8 mouse cellular contexts compared by ENCODE assay signal in the genomic region with DNA sequence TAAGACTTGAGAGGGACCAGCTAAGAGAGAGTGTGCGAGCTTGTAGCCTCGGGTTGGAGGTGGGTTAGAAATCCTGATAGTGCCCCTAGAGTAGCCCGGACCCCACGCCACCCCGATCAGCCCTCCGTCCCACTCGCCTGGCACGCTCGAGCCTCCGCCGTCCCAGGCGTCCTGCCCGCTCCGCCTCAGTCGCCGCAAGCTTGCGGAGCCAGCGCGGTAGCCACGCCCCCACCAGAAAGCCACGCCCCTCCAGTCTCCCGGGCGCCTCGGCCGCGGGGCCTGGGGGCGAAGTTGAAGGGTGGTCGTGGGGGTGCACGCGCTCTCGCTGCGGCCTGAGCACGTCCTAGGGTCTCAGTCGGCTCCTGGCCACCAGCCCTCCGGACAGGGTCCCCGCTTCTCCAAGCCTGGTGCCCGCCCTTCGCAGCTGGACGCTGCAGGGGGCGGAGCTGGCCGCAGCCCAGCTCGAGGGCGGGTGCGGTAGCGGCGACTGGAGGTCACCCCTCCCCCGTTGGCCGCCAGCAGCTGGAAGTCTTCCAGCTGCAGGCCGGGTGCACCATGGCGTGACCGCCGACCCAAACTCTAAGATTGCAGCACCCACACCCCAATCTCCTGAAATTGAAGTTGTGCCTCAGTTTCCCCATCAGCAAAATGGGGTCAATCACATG. TPM values are rescaled to one million over a fixed set of nuclear protein-coding genes. Genes with fewer than 3 reads are reported as not detected.
DNase-seq lines count a peak whose midpoint lies in the region; ATAC-seq and TF ChIP-seq lines count a peak whose summit lies in the region.

Kank2 (minus strand) TSS at position 400 of the 665 bp plus-strand sequence.

- peak; percentile 47 for DNase-seq in c-Kit-positive CD71-positive TER-119-negative erythroid progenitor cells, embryonic 14.5 days (ENCODE audit: low read depth)
- peak; percentile 94 for DNase-seq in heart, postnatal 10 days
- DNase-seq in large intestine, adult 2 months (ENCODE audit: low read depth, low spot score): no peak
- DNase-seq in lung, embryonic 14.5 days: peak; percentile 94
- DNase-seq in thymus, postnatal 10 days (ENCODE audit: low spot score in 2 of 2): peak; percentile 60 to 85

- H3K9me3 ChIP-seq in ES-Bruce4 (replicated peaks; ENCODE audit: control insufficient read depth, insufficient read depth, low read length, poor library complexity, severe bottlenecking): no peaks in the 10 kb centered on the region
- no peaks in the 10 kb centered on the region for H3K9me3 ChIP-seq in forebrain, embryonic 13.5 days (replicated peaks)
- H3K9me3 ChIP-seq in lung, embryonic 14.5 days (ENCODE audit: low read depth, low read length): no peaks in the 10 kb centered on the region

- H3K4me3 ChIP-seq in ES-Bruce4 (ENCODE audit: low read depth, low read length): peak within 1 kb of the TSS; percentile 81
- peak within 1 kb of the TSS; percentile 61 for H3K4me3 ChIP-seq in forebrain, embryonic 13.5 days
- H3K4me3 ChIP-seq in lung, embryonic 14.5 days (ENCODE audit: low read depth, low read length): peak within 1 kb of the TSS; percentile 83
- peak within 1 kb of the TSS; percentile 58 for H3K4me3 ChIP-seq in olfactory bulb, adult 2 months (ENCODE audit: insufficient read depth, low read depth, low read length)

- H3K27ac ChIP-seq in ES-Bruce4 (ENCODE audit: insufficient read depth, low read length): peak within 1 kb of the TSS; percentile 72
- peak within 1 kb of the TSS; percentile 27; the same call in 1 of the 2 replicates for H3K27ac ChIP-seq in forebrain, embryonic 13.5 days
- H3K27ac ChIP-seq in lung, embryonic 14.5 days (ENCODE audit: low read depth): peak within 1 kb of the TSS; percentile 96
- no peak within 1 kb of the TSS for H3K27ac ChIP-seq in olfactory bulb, adult 2 months (ENCODE audit: insufficient read depth, low read depth, low read length)

- TF ChIP-seq POLR2A in ES-Bruce4 (IDR thresholded peaks at IDR 0.05; ENCODE audit: insufficient read depth, low read length): peak; percentile 91
- TF ChIP-seq POLR2A in olfactory bulb, adult 2 months (IDR thresholded peaks at IDR 0.05; ENCODE audit: insufficient read depth, low read depth, low read length): no peak; the same call in 1 of the 2 replicates

- peak within 1 kb of the TSS; percentile 74 for H3K9ac ChIP-seq in ES-Bruce4 (ENCODE audit: low read depth, poor library complexity, severe bottlenecking)
- H3K9ac ChIP-seq in forebrain, embryonic 13.5 days: peak within 1 kb of the TSS; percentile 70
- peak within 1 kb of the TSS; percentile 92 for H3K9ac ChIP-seq in lung, embryonic 14.5 days

- H3K27me3 ChIP-seq in ES-Bruce4 (ENCODE audit: control insufficient read depth, insufficient read depth, low read length, poor library complexity, severe bottlenecking): no peaks in the 10 kb centered on the region
- H3K27me3 ChIP-seq in forebrain, embryonic 13.5 days: no peaks in the 10 kb centered on the region
- no peaks in the 10 kb centered on the region for H3K27me3 ChIP-seq in lung, embryonic 14.5 days (ENCODE audit: insufficient read depth, low read length)

- intact Hi-C loops in heart, postnatal 10 days (cut with DNase I): loop anchor here (5.0 kb wide), 1 partner anchor 181 kb away; the partner anchor contains the start of gene Smarca4

- peaks cover 5% of the 10 kb centered on the region for H3K4me1 ChIP-seq in ES-Bruce4 (ENCODE audit: control insufficient read depth, insufficient read depth, low read length)
- H3K4me1 ChIP-seq in forebrain, embryonic 13.5 days: peaks cover 16% of the 10 kb centered on the region
- peaks cover 15% of the 10 kb centered on the region; the same call in 1 of the 2 replicates for H3K4me1 ChIP-seq in lung, embryonic 14.5 days (ENCODE audit: insufficient read depth)
- peaks cover 12% of the 10 kb centered on the region; the same call in 1 of the 2 replicates for H3K4me1 ChIP-seq in olfactory bulb, adult 2 months (ENCODE audit: control insufficient read depth, insufficient read depth, low read length)

- TF ChIP-seq CTCF in ES-Bruce4 (IDR thresholded peaks at IDR 0.05; ENCODE audit: low read depth, low read length): no peak
- no peak for TF ChIP-seq CTCF in lung, embryonic 14.5 days (IDR thresholded peaks at IDR 0.05; ENCODE audit: low read depth)
- TF ChIP-seq CTCF in olfactory bulb, adult 2 months (IDR thresholded peaks at IDR 0.05; ENCODE audit: insufficient read depth, low read depth, low read length): no peak

- TF ChIP-seq EP300 in ES-Bruce4 (IDR thresholded peaks at IDR 0.05; ENCODE audit: insufficient read depth, low read depth, low read length): no peak

- H3K36me3 ChIP-seq in ES-Bruce4 (ENCODE audit: control insufficient read depth, insufficient read depth, low read length, poor library complexity, severe bottlenecking): peaks cover 39% of the 10 kb centered on the region
- peaks cover 15% of the 10 kb centered on the region for H3K36me3 ChIP-seq in forebrain, embryonic 13.5 days (ENCODE audit: poor library complexity, severe bottlenecking)
- H3K36me3 ChIP-seq in lung, embryonic 14.5 days (ENCODE audit: insufficient read depth): peaks cover 45% of the 10 kb centered on the region

- ATAC-seq in forebrain, embryonic 13.5 days: peak; percentile 84
- ATAC-seq in lung, embryonic 14.5 days (ENCODE audit: insufficient read depth): peak; percentile 87

- under 1% methylated on average over 50 of the region's 52 CpGs for WGBS in forebrain, embryonic 13.5 days
- under 1% methylated on average over 52 of the region's 52 CpGs for WGBS in large intestine, adult 2 months
- under 1% methylated on average over 52 of the region's 52 CpGs for WGBS in lung, embryonic 14.5 days
- WGBS in olfactory bulb, adult 2 months: under 1% methylated on average over 52 of the region's 52 CpGs

- H3K4me2 ChIP-seq in forebrain, embryonic 13.5 days: peak within 1 kb of the TSS; percentile 82
- H3K4me2 ChIP-seq in lung, embryonic 14.5 days: peak within 1 kb of the TSS; percentile 74

RNA-seq across cellular contexts. Expression of gene Kank2, which starts in this region (rescaled TPM):
- 62.3 and 63.5 TPM in 2 replicates for polyA plus RNA-seq in ES-Bruce4 (2011; ENCODE audit: insufficient read depth, insufficient read length, low read depth, missing spikeins)
- 2.6 and 3.1 TPM in 2 replicates for polyA plus RNA-seq in forebrain, embryonic 13.5 days (2015; fragmentation: Nextera tagmentation; extraction: Ambion mirVana)
- 10 to 100 TPM; 49.5 to 51.9 TPM for total RNA-seq in heart, postnatal 10 days (2021)
- polyA plus RNA-seq in large intestine, adult 2 months (2012; rRNA removed): 11.3 and 16.0 TPM in 2 replicates
- 16.4 TPM in 2 replicates for polyA plus RNA-seq in lung, embryonic 14.5 days (2014; fragmentation: Nextera tagmentation; extraction: Ambion mirVana)
- polyA plus RNA-seq in olfactory bulb, adult 2 months (2012; ENCODE audit: insufficient read depth, insufficient read length, low replicate concordance, missing spikeins): not detected in 2 replicates
